12 mouse cellular contexts compared by ENCODE assay signal in the genomic region with DNA sequence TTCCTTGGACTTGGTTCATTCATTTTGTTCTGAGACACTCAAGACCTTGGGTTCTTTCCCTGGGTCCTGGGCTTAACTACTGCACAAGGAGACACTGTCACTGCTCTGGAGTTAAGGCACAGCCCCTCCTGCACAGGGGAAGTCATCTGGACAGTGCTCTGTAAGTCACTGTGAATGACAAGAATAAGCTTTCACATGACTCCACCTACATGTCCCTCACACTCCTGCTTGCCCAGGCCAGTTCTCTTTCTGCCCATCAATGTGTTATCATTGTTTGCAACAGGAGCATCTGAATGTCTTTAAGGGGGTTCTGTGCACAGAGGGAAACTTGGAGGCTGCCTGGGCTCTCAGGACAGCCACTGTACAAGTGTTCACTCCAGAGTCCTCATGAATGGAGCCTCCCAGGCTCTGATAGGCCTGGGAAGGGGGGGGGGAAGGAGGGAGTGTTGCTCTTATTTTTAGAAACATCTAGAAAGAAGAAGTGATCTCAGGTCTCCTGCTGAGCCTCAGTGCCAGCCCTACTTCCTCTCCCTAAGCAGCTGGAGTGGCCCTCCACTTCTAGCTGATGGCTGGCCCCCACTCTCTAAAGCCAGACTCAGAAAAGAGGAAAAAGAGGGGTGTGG. TPM values are rescaled to one million over a fixed set of nuclear protein-coding genes. Genes with fewer than 3 reads are reported as not detected.
DNase-seq lines count a peak whose midpoint lies in the region; ATAC-seq lines count a peak whose summit lies in the region.
"Had no signal": no experiment of that assay in that cellular context is flagged by ENCODE, and none has a peak within 500 bp of the region (broad histone marks: within the 10 kb centered on the region; RNA-seq: fewer than 3 reads in every experiment).

No protein-coding gene starts in this region.

- no peak overlapping the region for H3K9ac ChIP-seq in lung, embryonic 15.5 days
- H3K9ac ChIP-seq: forebrain, embryonic 12.5 days; intestine, embryonic 15.5 days; midbrain, embryonic 15.5 days had no signal

- no peak for DNase-seq in lung, postnatal 14 days
- peak; percentile 63 to 69 for DNase-seq in spleen, postnatal 36 days (ENCODE audit: low spot score in 2 of 2)
- no peak for DNase-seq in cerebellum, postnatal 10 days
- DNase-seq in right cerebral cortex, postnatal 10 days (ENCODE audit: low spot score in 2 of 2), result no peak
- DNase-seq: cerebellum, postnatal 25 days; thymus, postnatal 4 days had no signal

- no peak overlapping the region for H3K4me3 ChIP-seq in lung, embryonic 15.5 days
- H3K4me3 ChIP-seq: forebrain, embryonic 12.5 days; intestine, embryonic 15.5 days; midbrain, embryonic 15.5 days had no signal

- no peaks in the 10 kb centered on the region for H3K36me3 ChIP-seq in lung, embryonic 15.5 days
- H3K36me3 ChIP-seq: forebrain, embryonic 12.5 days; intestine, embryonic 15.5 days; midbrain, embryonic 15.5 days had no signal

- 0 out of 2 replicates have a peak overlapping the region, but pooled peaks have one; percentile 37 for H3K27ac ChIP-seq in lung, embryonic 15.5 days
- H3K27ac ChIP-seq: forebrain, embryonic 12.5 days; intestine, embryonic 15.5 days; midbrain, embryonic 15.5 days had no signal

- H3K4me1 ChIP-seq in lung, embryonic 15.5 days, result peaks cover 15% of the 10 kb centered on the region
- H3K4me1 ChIP-seq: forebrain, embryonic 12.5 days; midbrain, embryonic 15.5 days had no signal

- H3K4me2 ChIP-seq in lung, embryonic 15.5 days, result no peak overlapping the region
- H3K4me2 ChIP-seq: forebrain, embryonic 12.5 days; intestine, embryonic 15.5 days; midbrain, embryonic 15.5 days had no signal

- ATAC-seq in lung, embryonic 15.5 days (ENCODE audit: borderline replicate concordance, extremely low read depth, low FRiP score, low TSS enrichment), result no peak
- peak; percentile 91 for ATAC-seq in common myeloid progenitor, adult 5-6 weeks (replicated peaks; ENCODE audit: low read depth, poor library complexity, severe bottlenecking)
- peak; percentile 82 to 86 for ATAC-seq in hematopoietic stem cell, adult 5-6 weeks (replicated peaks in 1 of 2; ENCODE audit: insufficient read depth in 1 of 2, low FRiP score in 2 of 2, low TSS enrichment in 1 of 2, low read depth in 1 of 2, poor library complexity in 2 of 2, severe bottlenecking in 2 of 2)
- ATAC-seq: intestine, embryonic 15.5 days; midbrain, embryonic 15.5 days had no signal

- H3K9me3 ChIP-seq in lung, embryonic 15.5 days, result no peaks in the 10 kb centered on the region
- H3K9me3 ChIP-seq: forebrain, embryonic 12.5 days; intestine, embryonic 15.5 days; midbrain, embryonic 15.5 days had no signal

- no peaks in the 10 kb centered on the region for H3K27me3 ChIP-seq in lung, embryonic 15.5 days
- H3K27me3 ChIP-seq: forebrain, embryonic 12.5 days; intestine, embryonic 15.5 days; midbrain, embryonic 15.5 days had no signal

RNA-seq across cellular contexts. Expression of gene Ehd4, which starts 19.8 kb away (rescaled TPM):
- 89.4 and 96.5 TPM in 2 replicates for polyA plus RNA-seq in lung, embryonic 15.5 days (2015; fragmentation: Nextera tagmentation; extraction: Ambion mirVana)
- 28.3 and 31.0 TPM in 2 replicates for total RNA-seq in common myeloid progenitor, adult 5-6 weeks (2017)
- total RNA-seq in hematopoietic stem cell, adult 5-6 weeks (2017), result 34.2 and 36.0 TPM in 2 replicates

Comparison
In these comparisons a context has a peak if more than half of its experiments do, and no peak if none do; other contexts are left out.
1. DNase-seq: peak in spleen, postnatal 36 days (2 of 2); none in lung, postnatal 14 days (single experiment), cerebellum, postnatal 10 days (0 of 2) and right cerebral cortex, postnatal 10 days (0 of 2).